Comparison of ENCODE assay signal across 16 mouse cellular contexts in the genomic region with DNA sequence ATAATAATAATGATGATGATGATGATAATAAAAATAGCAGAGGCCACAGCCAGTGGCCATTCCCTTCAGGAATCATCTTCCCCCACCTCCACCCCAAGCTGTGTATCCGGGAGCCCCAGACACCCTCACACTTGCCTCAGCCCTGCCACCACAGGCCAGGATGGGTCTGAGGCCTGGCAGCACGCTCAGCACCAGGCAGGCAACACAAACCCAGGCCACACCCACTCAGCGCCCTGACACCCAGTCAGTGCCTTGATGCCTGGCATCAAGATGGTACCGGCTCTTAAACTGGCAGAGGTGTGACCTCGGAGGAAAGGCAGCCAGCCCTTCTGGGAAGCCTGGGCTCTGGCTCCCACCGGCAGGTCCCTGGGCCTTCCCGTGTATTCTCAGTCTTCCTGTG.
DNase-seq lines count a peak whose midpoint lies in the region; ATAC-seq and TF ChIP-seq lines count a peak whose summit lies in the region.
"Had no signal": no experiment of that assay in that cellular context is flagged by ENCODE, and none has a peak within 500 bp of the region (broad histone marks: within the 10 kb centered on the region; RNA-seq: fewer than 3 reads in every experiment).

No protein-coding gene starts in this region.

- no peak for TF ChIP-seq CTCF in bone marrow, adult 2 months (IDR thresholded peaks at IDR 0.05; ENCODE audit: control insufficient read depth, insufficient read depth, low read length)
- peak; percentile 26; the same call in 1 of the 2 replicates for TF ChIP-seq CTCF in liver, embryonic 14.5 days (IDR thresholded peaks at IDR 0.05; ENCODE audit: low read depth)

- H3K36me3 ChIP-seq in intestine, embryonic 16.5 days (ENCODE audit: control insufficient read depth, insufficient read depth, low read length): no peaks in the 10 kb centered on the region
- no peaks in the 10 kb centered on the region for H3K36me3 ChIP-seq in intestine, embryonic 15.5 days
- H3K36me3 ChIP-seq in embryonic facial prominence, embryonic 12.5 days: no peaks in the 10 kb centered on the region
- no peaks in the 10 kb centered on the region for H3K36me3 ChIP-seq in liver, embryonic 14.5 days (replicated peaks; ENCODE audit: control insufficient read depth, insufficient read depth, low read depth)

- no peak for TF ChIP-seq EP300 in liver, embryonic 14.5 days (IDR thresholded peaks at IDR 0.05; ENCODE audit: low read depth)

- no peak for TF ChIP-seq POLR2A in bone marrow, adult 2 months (IDR thresholded peaks at IDR 0.05; ENCODE audit: borderline replicate concordance, control insufficient read depth, low read depth, low read length)

- 68% methylated on average over 7 of the region's 7 CpGs for WGBS in intestine, embryonic 16.5 days
- 74% methylated on average over 7 of the region's 7 CpGs for WGBS in intestine, embryonic 15.5 days
- 88% methylated on average over 7 of the region's 7 CpGs for WGBS in bone marrow, adult 2 months
- 66% methylated on average over 7 of the region's 7 CpGs for WGBS in embryonic facial prominence, embryonic 12.5 days
- 76% methylated on average over 7 of the region's 7 CpGs for WGBS in liver, embryonic 14.5 days (ENCODE audit: insufficient replicate concordance)

- DNase-seq in liver, embryonic 14.5 days (ENCODE audit: low read depth in 3 of 3, low spot score in 3 of 3): no peak
- DNase-seq in layer of hippocampus, postnatal 10 days (ENCODE audit: low spot score in 2 of 2): no peak
- no peak for DNase-seq in adrenal gland, postnatal 14 days
- no peak for DNase-seq in adrenal gland, adult 2 months
- DNase-seq: adrenal gland, postnatal 36 days; cerebellum, postnatal 10 days; kidney, adult 18-20 months; kidney, postnatal 4 days; spleen, adult 18-20 months; thymus, postnatal 4 days had no signal

- no peak overlapping the region for H3K4me3 ChIP-seq in intestine, embryonic 16.5 days (ENCODE audit: low read length)
- H3K4me3 ChIP-seq in intestine, embryonic 15.5 days (replicated peaks): no peak overlapping the region
- H3K4me3 ChIP-seq in bone marrow, adult 2 months (replicated peaks; ENCODE audit: control insufficient read depth, low read depth, low read length): no peak overlapping the region
- no peak overlapping the region for H3K4me3 ChIP-seq in embryonic facial prominence, embryonic 12.5 days
- H3K4me3 ChIP-seq in liver, embryonic 14.5 days (ENCODE audit: insufficient read depth in 1 of 2, low read depth in 2 of 2, low read length in 2 of 2): no peak overlapping the region

- H3K9ac ChIP-seq in intestine, embryonic 16.5 days (ENCODE audit: low read depth, low read length): no peak overlapping the region
- no peak overlapping the region for H3K9ac ChIP-seq in intestine, embryonic 15.5 days
- H3K9ac ChIP-seq in embryonic facial prominence, embryonic 12.5 days: no peak overlapping the region
- H3K9ac ChIP-seq in liver, embryonic 14.5 days (replicated peaks): peak overlapping the region; percentile 15

- H3K27ac ChIP-seq in intestine, embryonic 16.5 days (ENCODE audit: low read length): no peak overlapping the region
- H3K27ac ChIP-seq in intestine, embryonic 15.5 days: no peak overlapping the region
- H3K27ac ChIP-seq in bone marrow, adult 2 months (ENCODE audit: control insufficient read depth, insufficient read depth, low read depth, low read length, poor library complexity): peak overlapping the region; percentile 51
- H3K27ac ChIP-seq in embryonic facial prominence, embryonic 12.5 days: 0 out of 2 replicates have a peak overlapping the region, but pooled peaks have one; percentile 24
- H3K27ac ChIP-seq in liver, embryonic 14.5 days: peak overlapping the region; percentile 91

- no peaks in the 10 kb centered on the region for H3K9me3 ChIP-seq in intestine, embryonic 16.5 days (ENCODE audit: control insufficient read depth, low read length)
- H3K9me3 ChIP-seq in intestine, embryonic 15.5 days: no peaks in the 10 kb centered on the region
- no peaks in the 10 kb centered on the region for H3K9me3 ChIP-seq in embryonic facial prominence, embryonic 12.5 days
- H3K9me3 ChIP-seq in liver, embryonic 14.5 days (ENCODE audit: control insufficient read depth, low read length): no peaks in the 10 kb centered on the region

- no peaks in the 10 kb centered on the region for H3K4me1 ChIP-seq in intestine, embryonic 16.5 days (ENCODE audit: control insufficient read depth, insufficient read depth, low read length)
- H3K4me1 ChIP-seq in intestine, embryonic 15.5 days (replicated peaks): no peaks in the 10 kb centered on the region
- peaks cover 1% of the 10 kb centered on the region; the same call in 1 of the 2 replicates for H3K4me1 ChIP-seq in bone marrow, adult 2 months (ENCODE audit: control insufficient read depth, insufficient read depth, low read length)
- peaks cover 21% of the 10 kb centered on the region for H3K4me1 ChIP-seq in embryonic facial prominence, embryonic 12.5 days
- H3K4me1 ChIP-seq in liver, embryonic 14.5 days (replicated peaks; ENCODE audit: control insufficient read depth in 2 of 2, insufficient read depth in 2 of 2, low read length in 1 of 2): peaks cover 33 to 35% of the 10 kb centered on the region in 2 experiments

- 0 out of 2 replicates have a peak, but pooled peaks have one; percentile 62 for ATAC-seq in intestine, embryonic 16.5 days
- ATAC-seq in intestine, embryonic 15.5 days: no peak
- no peak for ATAC-seq in embryonic facial prominence, embryonic 12.5 days (ENCODE audit: insufficient number of reproducible peaks, insufficient read depth, low FRiP score, low TSS enrichment)
- ATAC-seq in liver, embryonic 14.5 days (ENCODE audit: insufficient read depth): peak; percentile 66
- ATAC-seq: CD4-positive, CD25-positive, alpha-beta regulatory T cell, adult 4 months had no signal

- H3K4me2 ChIP-seq in intestine, embryonic 16.5 days (ENCODE audit: low read depth, low read length): no peak overlapping the region
- no peak overlapping the region for H3K4me2 ChIP-seq in intestine, embryonic 15.5 days (replicated peaks)
- H3K4me2 ChIP-seq in embryonic facial prominence, embryonic 12.5 days (replicated peaks): no peak overlapping the region
- peak overlapping the region; percentile 48 for H3K4me2 ChIP-seq in liver, embryonic 14.5 days (ENCODE audit: low read depth)
- H3K4me2 ChIP-seq: heart, embryonic 11.5 days had no signal

- no peaks in the 10 kb centered on the region; the same call in 1 of the 2 replicates for H3K27me3 ChIP-seq in intestine, embryonic 16.5 days (replicated peaks; ENCODE audit: control insufficient read depth, insufficient read depth, low read length)
- no peaks in the 10 kb centered on the region for H3K27me3 ChIP-seq in intestine, embryonic 15.5 days (replicated peaks)
- no peaks in the 10 kb centered on the region for H3K27me3 ChIP-seq in embryonic facial prominence, embryonic 12.5 days
- no peaks in the 10 kb centered on the region for H3K27me3 ChIP-seq in liver, embryonic 14.5 days (ENCODE audit: control insufficient read depth, insufficient read depth, low read length)

Comparison
In these comparisons a context has a peak if more than half of its experiments do, and no peak if none do; other contexts are left out.
1. ATAC-seq: peak in intestine, embryonic 16.5 days (single experiment) and liver, embryonic 14.5 days (single experiment); none in intestine, embryonic 15.5 days (single experiment) and embryonic facial prominence, embryonic 12.5 days (single experiment).
2. H3K27ac ChIP-seq: peak in bone marrow, adult 2 months (single experiment), embryonic facial prominence, embryonic 12.5 days (single experiment) and liver, embryonic 14.5 days (single experiment); none in intestine, embryonic 16.5 days (single experiment) and intestine, embryonic 15.5 days (single experiment).